Mouse (Mus musculus) ES-Bruce4 (cell line): ENCODE data around the gene Vsig8. TPM values are rescaled to one million over a fixed set of nuclear protein-coding genes. Genes with fewer than 3 reads are reported as not detected.

Experiments
- H3K27ac ChIP-seq: 2 replicates; pipeline ENCODE4 v1.5.1; 2012; ENCODE audit warnings: low read length, inconsistent platforms; ENCODE audit not compliant: insufficient read depth
- H3K27me3 ChIP-seq: 2 replicates; pipeline ENCODE4 v1.6.1; 2012; ENCODE audit warnings: mild to moderate bottlenecking, low read length, inconsistent platforms; ENCODE audit not compliant: control insufficient read depth, poor library complexity, insufficient read depth, severe bottlenecking
- H3K36me3 ChIP-seq: 2 replicates; pipeline ENCODE4 v1.6.1; 2012; ENCODE audit warnings: inconsistent platforms, mild to moderate bottlenecking, low read length, moderate library complexity; ENCODE audit not compliant: control insufficient read depth, poor library complexity, insufficient read depth, severe bottlenecking
- H3K4me1 ChIP-seq: one replicate; pipeline ENCODE4 v1.8.1; 2011; ENCODE audit warnings: low read length; ENCODE audit not compliant: control insufficient read depth, insufficient read depth
- H3K4me3 ChIP-seq: 2 replicates; pipeline ENCODE4 v1.5.1; 2011; ENCODE audit warnings: low read depth, mild to moderate bottlenecking, low read length
- H3K9ac ChIP-seq: 2 replicates; pipeline ENCODE4 v1.6.1; 2012; ENCODE audit warnings: low read depth, mild to moderate bottlenecking, inconsistent platforms; ENCODE audit not compliant: poor library complexity, severe bottlenecking
- H3K9me3 ChIP-seq: replicated peaks from 2 replicates; pipeline ENCODE4 v1.6.1; 2012; ENCODE audit warnings: mild to moderate bottlenecking, low read length, inconsistent platforms; ENCODE audit not compliant: control insufficient read depth, poor library complexity, insufficient read depth, severe bottlenecking
- CTCF ChIP-seq: IDR thresholded peaks from one replicate; pipeline ENCODE4 v1.8.1; 2011; ENCODE audit warnings: low read depth, low read length
- EP300 ChIP-seq: IDR thresholded peaks from 2 replicates; pipeline ENCODE4 v1.6.1; 2011; ENCODE audit warnings: low read depth, low read length; ENCODE audit not compliant: insufficient read depth
- POLR2A ChIP-seq: IDR thresholded peaks from one replicate; pipeline ENCODE4 v1.8.1; 2011; ENCODE audit warnings: low read length; ENCODE audit not compliant: insufficient read depth
- polyA plus RNA-seq: library from polyadenylated mRNA; stranded (reverse); fragments of >200 nt; gene quantifications from 2 replicates; pipeline ENCODE4 v1.2.4, GENCODE M21; 2011; ENCODE audit warnings: low read depth; ENCODE audit not compliant: missing spikeins, insufficient read depth, insufficient read length

Vsig8 gene
- polyA plus RNA-seq, 1 experiment, result not detected

GRCm38 (mm10) chr1:172549314-172549713, 6.4 kb upstream of the Vsig8 start:
- no peaks in the 10 kb centered on the region for H3K36me3 ChIP-seq
- H3K9me3 ChIP-seq, result no peaks in the 10 kb centered on the region
- H3K27ac ChIP-seq, result no peak overlapping the region
- no peaks in the 10 kb centered on the region for H3K4me1 ChIP-seq
- no peak overlapping the region for H3K4me3 ChIP-seq
- H3K9ac ChIP-seq, result no peak overlapping the region
- no peaks in the 10 kb centered on the region for H3K27me3 ChIP-seq
- no peak for TF ChIP-seq EP300
- no peak for TF ChIP-seq POLR2A
- TF ChIP-seq CTCF, result no peak

DNA sequence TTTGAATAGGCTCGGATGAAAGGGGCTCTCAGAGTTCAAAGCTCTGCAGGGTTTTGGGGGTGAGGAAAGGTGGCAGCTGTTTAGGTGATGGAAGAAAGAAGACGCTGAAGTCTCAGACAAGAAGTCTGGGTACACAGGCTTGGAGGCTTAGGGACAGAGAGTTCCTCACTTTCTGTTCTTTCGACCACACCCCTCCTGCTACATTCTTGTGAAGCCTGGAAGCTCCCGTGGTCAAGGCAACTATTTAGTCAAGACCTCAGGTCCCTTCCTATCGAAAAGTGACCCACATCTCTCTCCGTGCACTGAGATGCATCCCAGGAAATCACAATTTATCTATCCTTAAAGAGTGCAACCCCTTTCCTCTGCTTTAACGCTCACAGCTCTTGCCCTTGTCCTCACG, 6.0 kb upstream of the Vsig8 start:
- H3K4me1 ChIP-seq, result no peaks in the 10 kb centered on the region

DNA sequence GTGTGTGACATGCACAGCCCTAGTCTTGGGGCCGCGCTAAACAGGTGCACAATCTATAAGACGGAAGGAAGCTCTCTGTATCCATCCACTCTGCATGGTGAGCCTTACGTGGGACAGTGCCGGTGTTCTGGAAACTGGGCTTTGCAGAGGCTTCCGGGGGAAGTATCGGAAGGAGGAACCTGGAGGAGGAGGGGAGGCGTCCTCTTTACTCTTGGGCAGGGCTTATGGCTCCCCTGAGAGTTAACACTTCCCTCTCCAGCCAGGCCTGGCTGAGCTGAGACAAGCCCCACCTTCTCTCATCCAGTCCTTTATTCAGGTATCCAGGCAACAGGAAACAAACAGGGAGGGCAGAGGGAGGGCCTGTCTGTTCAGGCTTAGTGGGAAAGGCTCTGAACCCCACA, 5.2 kb upstream of the Vsig8 start:
- Histone ChIP-seq H3K27me3 (no peaks in the 10 kb centered on the region), H3K9me3 (no peaks in the 10 kb centered on the region), H3K9ac (peak overlapping the region; percentile 16), H3K4me3 (peak overlapping the region; percentile 85), H3K4me1 (no peaks in the 10 kb centered on the region), H3K36me3 (no peaks in the 10 kb centered on the region), H3K27ac (no peak overlapping the region)
- TF ChIP-seq EP300, result no peak
- no peak for TF ChIP-seq CTCF
- no peak for TF ChIP-seq POLR2A

More for the DNA sequence above, 6.0 kb upstream of the Vsig8 start:
- Histone ChIP-seq H3K9me3 (no peaks in the 10 kb centered on the region), H3K27ac (no peak overlapping the region), H3K9ac (no peak overlapping the region), H3K27me3 (no peaks in the 10 kb centered on the region), H3K4me3 (peak overlapping the region; percentile 85), H3K36me3 (no peaks in the 10 kb centered on the region)
- TF ChIP-seq EP300 (no peak), CTCF (no peak), POLR2A (no peak)

DNA sequence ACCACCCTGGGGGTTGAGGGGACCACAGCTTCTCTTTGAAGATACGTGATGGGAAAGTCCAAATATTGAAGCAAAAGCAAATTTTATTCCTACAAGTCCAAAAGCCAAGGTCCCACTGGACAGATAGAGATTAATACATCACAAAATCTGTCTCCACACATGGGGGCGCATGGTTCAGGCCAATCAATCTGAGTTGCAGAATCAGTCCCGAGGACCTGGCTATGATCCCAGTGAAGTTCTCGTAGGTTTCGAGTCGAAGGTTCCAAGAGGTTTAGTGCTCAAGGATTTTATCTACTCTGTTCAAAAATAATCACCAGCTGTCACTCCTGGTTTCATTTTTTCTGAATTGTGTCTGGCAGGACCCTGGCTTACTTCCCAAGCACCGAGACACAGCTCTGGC, 4.7 kb upstream of the Vsig8 start:
- TF ChIP-seq EP300 (no peak), CTCF (no peak), POLR2A (no peak)
- Histone ChIP-seq H3K36me3 (no peaks in the 10 kb centered on the region), H3K9me3 (no peaks in the 10 kb centered on the region), H3K27ac (no peak overlapping the region), H3K27me3 (no peaks in the 10 kb centered on the region), H3K4me3 (no peak overlapping the region), H3K4me1 (no peaks in the 10 kb centered on the region), H3K9ac (no peak overlapping the region)

- TF ChIP-seq POLR2A, result no peak
- no peak for TF ChIP-seq EP300
- TF ChIP-seq CTCF, result no peak
- no peak overlapping the region for H3K27ac ChIP-seq
- no peaks in the 10 kb centered on the region for H3K9me3 ChIP-seq
- H3K36me3 ChIP-seq, result no peaks in the 10 kb centered on the region
- H3K4me1 ChIP-seq, result no peaks in the 10 kb centered on the region
- no peak overlapping the region for H3K9ac ChIP-seq
- H3K4me3 ChIP-seq, result no peak overlapping the region
- H3K27me3 ChIP-seq, result no peaks in the 10 kb centered on the region
Observed at GRCm38 (mm10) chr1:172552623-172553022, 3.1 kb upstream of the Vsig8 start.

- H3K4me1 ChIP-seq, result no peaks in the 10 kb centered on the region
- H3K9ac ChIP-seq, result peak overlapping the region; percentile 51; the same call in 1 of the 2 replicates
- H3K27me3 ChIP-seq, result no peaks in the 10 kb centered on the region; the same call in 1 of the 2 replicates
- no peaks in the 10 kb centered on the region for H3K36me3 ChIP-seq
- no peaks in the 10 kb centered on the region for H3K9me3 ChIP-seq
- TF ChIP-seq EP300, result no peak
- TF ChIP-seq CTCF, result peak; percentile 52
- no peak overlapping the region for H3K27ac ChIP-seq
- peak overlapping the region; percentile 70 for H3K4me3 ChIP-seq
Observed at GRCm38 (mm10) chr1:172562641-172563464, 7.1 kb downstream of the Vsig8 start.
